Mouse (Mus musculus) neural tube, embryonic 15.5 days (tissue): ENCODE results near the gene Rab40b. TPM values are rescaled to one million over a fixed set of nuclear protein-coding genes. Genes with fewer than 3 reads are reported as not detected.
A peak's percentile ranks its signal among the peaks of the same experiment; 100 is the strongest.

ENCODE experiments used
- ATAC-seq: fragments of 200-750 bp; cut with Nextera tagmentation; 2 replicates; pipeline ENCODE4 v1.8.0; 2017; ENCODE audit warnings: mild to moderate bottlenecking, moderate TSS enrichment, moderate library complexity; ENCODE audit not compliant: low FRiP score
- H3K27ac ChIP-seq: fragments of 300-500 bp; sonication (generic); replicated peaks from 2 replicates; pipeline ENCODE4 v1.5.1; 2015; ENCODE audit warnings: mild to moderate bottlenecking, inconsistent platforms
- H3K27me3 ChIP-seq: fragments of 300-500 bp; sonication (generic); replicated peaks from 2 replicates; pipeline ENCODE4 v1.6.1; 2015; ENCODE audit warnings: inconsistent platforms
- H3K36me3 ChIP-seq: fragments of 300-500 bp; sonication (generic); 2 replicates; pipeline ENCODE4 v1.6.1; 2015; ENCODE audit warnings: inconsistent platforms
- H3K4me1 ChIP-seq: fragments of 300-500 bp; sonication (generic); 2 replicates; pipeline ENCODE4 v1.6.1; 2015; ENCODE audit warnings: inconsistent platforms
- H3K4me2 ChIP-seq: fragments of 300-500 bp; sonication (generic); 2 replicates; pipeline ENCODE4 v1.6.1; 2015; ENCODE audit warnings: inconsistent platforms, mild to moderate bottlenecking, moderate library complexity
- H3K4me3 ChIP-seq: fragments of 300-500 bp; sonication (generic); replicated peaks from 2 replicates; pipeline ENCODE4 v1.5.1; 2015; ENCODE audit warnings: mild to moderate bottlenecking, inconsistent platforms
- H3K9ac ChIP-seq: fragments of 300-500 bp; sonication (generic); replicated peaks from 2 replicates; pipeline ENCODE4 v1.6.1; 2015; ENCODE audit warnings: mild to moderate bottlenecking, inconsistent platforms
- H3K9me3 ChIP-seq: fragments of 300-500 bp; sonication (generic); replicated peaks from 2 replicates; pipeline ENCODE4 v1.6.1; 2016; ENCODE audit warnings: inconsistent platforms
- WGBS: fragments of 180-500 bp; shearing (Covaris S2); methylation state at CpG from one replicate; pipeline ENCODE4 v1.1.7; 2015; ENCODE audit warnings: mixed read lengths; 5-methylcytosine and 5-hydroxymethylcytosine counted together
- polyA plus RNA-seq: library from polyadenylated mRNA; unstranded; fragments of >200 nt; fragmentation: Nextera tagmentation; extraction: Ambion mirVana; gene quantifications from 2 replicates; pipeline ENCODE4 v1.2.1, GENCODE M21; 2015

Rab40b gene
- polyA plus RNA-seq = 15.5 and 18.4 TPM in 2 replicates

GRCm38 (mm10) chr11:121387750-121388553, at the start of gene Rab40b:
Rab40b (minus strand) TSS chr11:121388251.
- under 1% methylated on average over 61 of the region's 61 CpGs for WGBS
- peak; percentile 99 for ATAC-seq
- H3K4me1 ChIP-seq = peaks cover 18% of the 10 kb centered on the region

GRCm38 (mm10) chr11:121437236-121437635, 49.2 kb upstream of the Rab40b start:
- no peak for ATAC-seq

More at GRCm38 (mm10) chr11:121387750-121388553, at the start of gene Rab40b:
- Histone ChIP-seq H3K36me3 (0 out of 2 replicates have a peak, but pooled peaks cover under 1% of the 10 kb centered on the region), H3K9me3 (no peaks in the 10 kb centered on the region), H3K27ac (peak within 1 kb of the TSS; percentile 80), H3K27me3 (no peaks in the 10 kb centered on the region; the same call in 1 of the 2 replicates), H3K4me3 (peak within 1 kb of the TSS; percentile 77), H3K9ac (peak within 1 kb of the TSS; percentile 56), H3K4me2 (peak within 1 kb of the TSS; percentile 83)

GRCm38 (mm10) chr11:121434156-121435155, 46.4 kb upstream of the Rab40b start, which contains the start of gene Fn3k:
Fn3k (plus strand) TSS chr11:121434913.
- Histone ChIP-seq H3K27me3 (no peaks in the 10 kb centered on the region), H3K4me2 (peak within 1 kb of the TSS; percentile 83), H3K9ac (peak within 1 kb of the TSS; percentile 61), H3K4me1 (peaks cover 26% of the 10 kb centered on the region), H3K9me3 (no peaks in the 10 kb centered on the region), H3K4me3 (peak within 1 kb of the TSS; percentile 53), H3K36me3 (peaks cover 8% of the 10 kb centered on the region), H3K27ac (peak within 1 kb of the TSS; percentile 80)
- 4% methylated on average over 30 of the region's 30 CpGs for WGBS
- ATAC-seq = peak; percentile 98

More at GRCm38 (mm10) chr11:121437236-121437635, 49.2 kb upstream of the Rab40b start:
- Histone ChIP-seq H3K4me1 (peaks cover 26% of the 10 kb centered on the region), H3K27me3 (no peaks in the 10 kb centered on the region), H3K4me3 (no peak overlapping the region), H3K9me3 (no peaks in the 10 kb centered on the region), H3K27ac (no peak overlapping the region), H3K4me2 (no peak overlapping the region), H3K36me3 (no peaks in the 10 kb centered on the region), H3K9ac (no peak overlapping the region)
- 83% methylated on average over 5 of the region's 5 CpGs for WGBS

- no peaks in the 10 kb centered on the region for H3K9me3 ChIP-seq
- peaks cover 12% of the 10 kb centered on the region for H3K36me3 ChIP-seq
- 89% methylated on average over 4 of the region's 4 CpGs for WGBS
- H3K27me3 ChIP-seq = no peaks in the 10 kb centered on the region
- no peak overlapping the region for H3K27ac ChIP-seq
- no peak overlapping the region for H3K4me3 ChIP-seq
- H3K4me1 ChIP-seq = peaks cover 26% of the 10 kb centered on the region
- H3K9ac ChIP-seq = no peak overlapping the region
- H3K4me2 ChIP-seq = no peak overlapping the region; the same call in 1 of the 2 replicates
- no peak for ATAC-seq
Observed at GRCm38 (mm10) chr11:121433397-121433796, 45.3 kb upstream of the Rab40b start.

GRCm38 (mm10) chr11:121421553-121422173, 33.6 kb upstream of the Rab40b start:
- peak overlapping the region; percentile 88 for H3K4me2 ChIP-seq
- H3K4me3 ChIP-seq = peak overlapping the region; percentile 70
- H3K36me3 ChIP-seq = 0 out of 2 replicates have a peak, but pooled peaks cover 2% of the 10 kb centered on the region
- under 1% methylated on average over 28 of the region's 28 CpGs for WGBS
- H3K4me1 ChIP-seq = peaks cover 16% of the 10 kb centered on the region
- H3K9ac ChIP-seq = peak overlapping the region; percentile 66
- H3K27me3 ChIP-seq = no peaks in the 10 kb centered on the region
- H3K9me3 ChIP-seq = no peaks in the 10 kb centered on the region
- ATAC-seq = peak; percentile 80
- H3K27ac ChIP-seq = peak overlapping the region; percentile 62

- Histone ChIP-seq H3K36me3 (no peaks in the 10 kb centered on the region), H3K4me1 (peaks cover 16% of the 10 kb centered on the region), H3K9ac (peak within 1 kb of the TSS; percentile 66), H3K27ac (peak within 1 kb of the TSS; percentile 78), H3K4me2 (peak within 1 kb of the TSS; percentile 88), H3K4me3 (peak within 1 kb of the TSS; percentile 70), H3K9me3 (no peaks in the 10 kb centered on the region), H3K27me3 (no peaks in the 10 kb centered on the region)
- under 1% methylated on average over 28 of the region's 28 CpGs for WGBS
- peak; percentile 100 for ATAC-seq
Observed at GRCm38 (mm10) chr11:121420830-121421552, 32.9 kb upstream of the Rab40b start, which contains the start of gene Fn3krp. Fn3krp (plus strand) TSS chr11:121421401.

GRCm38 (mm10) chr11:121420379-121420778, 32.3 kb upstream of the Rab40b start:
- no peak overlapping the region; the same call in 1 of the 2 replicates for H3K27ac ChIP-seq
- H3K4me1 ChIP-seq = peaks cover 16% of the 10 kb centered on the region
- peak overlapping the region; percentile 42; the same call in 1 of the 2 replicates for H3K9ac ChIP-seq
- peak overlapping the region; percentile 88 for H3K4me2 ChIP-seq
- H3K36me3 ChIP-seq = no peaks in the 10 kb centered on the region
- no peaks in the 10 kb centered on the region for H3K9me3 ChIP-seq
- H3K27me3 ChIP-seq = no peaks in the 10 kb centered on the region
- no peak for ATAC-seq
- H3K4me3 ChIP-seq = peak overlapping the region; percentile 70
- WGBS = 57% methylated on average over 5 of the region's 5 CpGs

- Histone ChIP-seq H3K9me3 (no peaks in the 10 kb centered on the region), H3K4me3 (no peak overlapping the region), H3K4me2 (no peak overlapping the region), H3K4me1 (peaks cover 16% of the 10 kb centered on the region), H3K9ac (no peak overlapping the region), H3K27ac (no peak overlapping the region), H3K36me3 (no peaks in the 10 kb centered on the region), H3K27me3 (no peaks in the 10 kb centered on the region)
- no peak for ATAC-seq
- 67% methylated on average over 2 of the region's 2 CpGs for WGBS
Observed at GRCm38 (mm10) chr11:121418932-121419331, 30.9 kb upstream of the Rab40b start.

- 88% methylated on average over 5 of the region's 5 CpGs for WGBS
- peaks cover 16% of the 10 kb centered on the region for H3K4me1 ChIP-seq
- no peaks in the 10 kb centered on the region for H3K9me3 ChIP-seq
Observed at GRCm38 (mm10) chr11:121417971-121418370, 29.9 kb upstream of the Rab40b start.

GRCm38 (mm10) chr11:121415351-121415750, 27.3 kb upstream of the Rab40b start:
- no peak overlapping the region for H3K4me2 ChIP-seq
- H3K4me1 ChIP-seq = 0 out of 2 replicates have a peak, but pooled peaks cover 1% of the 10 kb centered on the region
- no peak overlapping the region for H3K27ac ChIP-seq
- no peak overlapping the region for H3K4me3 ChIP-seq
- H3K27me3 ChIP-seq = no peaks in the 10 kb centered on the region
- no peaks in the 10 kb centered on the region for H3K36me3 ChIP-seq
- no peaks in the 10 kb centered on the region for H3K9me3 ChIP-seq
- ATAC-seq = no peak
- no peak overlapping the region for H3K9ac ChIP-seq
- 73% methylated on average over 5 of the region's 5 CpGs for WGBS

More at GRCm38 (mm10) chr11:121417971-121418370, 29.9 kb upstream of the Rab40b start:
- no peak for ATAC-seq
- Histone ChIP-seq H3K27ac (no peak overlapping the region), H3K4me3 (no peak overlapping the region), H3K4me2 (no peak overlapping the region), H3K9ac (no peak overlapping the region), H3K27me3 (no peaks in the 10 kb centered on the region), H3K36me3 (no peaks in the 10 kb centered on the region)
